8 mouse cellular contexts compared by ENCODE assay signal in genomic region chr11:70431574-70431973, GRCm38 (mm10). TPM values are rescaled to one million over a fixed set of nuclear protein-coding genes. Genes with fewer than 3 reads are reported as not detected.
A peak's percentile ranks its signal among the peaks of the same experiment; 100 is the strongest.
DNase-seq lines count a peak whose midpoint lies in the region; ATAC-seq and TF ChIP-seq lines count a peak whose summit lies in the region.

No protein-coding gene starts in this region.

- TF ChIP-seq POLR2A in cerebellum, adult 2 months (IDR thresholded peaks at IDR 0.05; ENCODE audit: borderline replicate concordance, insufficient read depth, low read length) = no peak

- H3K4me3 ChIP-seq in cerebellum, adult 2 months (replicated peaks; ENCODE audit: insufficient read depth, low read depth, low read length) = no peak overlapping the region
- H3K4me3 ChIP-seq in megakaryocyte, embryonic 14.5 days (replicated peaks) = peak overlapping the region; percentile 92
- H3K4me3 ChIP-seq in limb, embryonic 13.5 days = peak overlapping the region; percentile 77
- peak overlapping the region; percentile 77; the same call in 1 of the 2 replicates for H3K4me3 ChIP-seq in stomach, embryonic 16.5 days (replicated peaks; ENCODE audit: low read length)

- WGBS in cerebellum, adult 2 months = 27% methylated on average over 5 of the region's 5 CpGs
- WGBS in limb, embryonic 13.5 days = 39% methylated on average over 5 of the region's 5 CpGs
- 31% methylated on average over 5 of the region's 5 CpGs for WGBS in stomach, embryonic 16.5 days

- H3K27ac ChIP-seq in cerebellum, adult 2 months (ENCODE audit: insufficient read depth, low read length) = 0 out of 2 replicates have a peak overlapping the region, but pooled peaks have one; percentile 10
- H3K27ac ChIP-seq in limb, embryonic 13.5 days = peak overlapping the region; percentile 79; the same call in 1 of the 2 replicates
- H3K27ac ChIP-seq in stomach, embryonic 16.5 days (ENCODE audit: low read length) = peak overlapping the region; percentile 32

- H3K9ac ChIP-seq in limb, embryonic 13.5 days = peak overlapping the region; percentile 54
- peak overlapping the region; percentile 36; the same call in 1 of the 2 replicates for H3K9ac ChIP-seq in stomach, embryonic 16.5 days (ENCODE audit: low read length)

- no peak for ATAC-seq in megakaryocyte, adult 5-6 weeks (ENCODE audit: poor library complexity, severe bottlenecking)
- ATAC-seq in limb, embryonic 13.5 days (ENCODE audit: low FRiP score, low read depth) = no peak
- ATAC-seq in stomach, embryonic 16.5 days (ENCODE audit: insufficient read depth, low FRiP score) = no peak

- peaks cover 26% of the 10 kb centered on the region for H3K36me3 ChIP-seq in megakaryocyte, embryonic 14.5 days (replicated peaks; ENCODE audit: low read length)
- peaks cover 8% of the 10 kb centered on the region for H3K36me3 ChIP-seq in limb, embryonic 13.5 days
- no peaks in the 10 kb centered on the region for H3K36me3 ChIP-seq in stomach, embryonic 16.5 days (ENCODE audit: control insufficient read depth, insufficient read depth, low read length)

- no peaks in the 10 kb centered on the region for H3K27me3 ChIP-seq in cerebellum, adult 2 months (ENCODE audit: control insufficient read depth, insufficient read depth, low read length)
- no peaks in the 10 kb centered on the region for H3K27me3 ChIP-seq in megakaryocyte, embryonic 14.5 days (replicated peaks)
- H3K27me3 ChIP-seq in limb, embryonic 13.5 days = no peaks in the 10 kb centered on the region
- no peaks in the 10 kb centered on the region for H3K27me3 ChIP-seq in stomach, embryonic 16.5 days (ENCODE audit: control insufficient read depth, insufficient read depth, low read length)

- H3K4me2 ChIP-seq in limb, embryonic 13.5 days (replicated peaks) = peak overlapping the region; percentile 87
- peak overlapping the region; percentile 54 for H3K4me2 ChIP-seq in stomach, embryonic 16.5 days (ENCODE audit: low read depth, low read length)

- no peak for TF ChIP-seq CTCF in cerebellum, adult 2 months (IDR thresholded peaks at IDR 0.05; ENCODE audit: borderline replicate concordance, insufficient read depth, low read depth, low read length)

- H3K4me1 ChIP-seq in cerebellum, adult 2 months (ENCODE audit: control insufficient read depth, insufficient read depth, low read length) = peaks cover 6% of the 10 kb centered on the region
- H3K4me1 ChIP-seq in megakaryocyte, embryonic 14.5 days = peaks cover 49% of the 10 kb centered on the region
- H3K4me1 ChIP-seq in limb, embryonic 13.5 days = peaks cover 26% of the 10 kb centered on the region
- H3K4me1 ChIP-seq in stomach, embryonic 16.5 days (ENCODE audit: control insufficient read depth, insufficient read depth, low read length) = peaks cover 13% of the 10 kb centered on the region

- peak in 1 of 2 experiments; percentile 37 for DNase-seq in cerebellum, adult 2 months
- no peak for DNase-seq in cerebellum, adult 11 months
- DNase-seq in thymus, postnatal 14 days = no peak
- DNase-seq in spleen, adult 12 weeks (ENCODE audit: low spot score) = no peak

- no peaks in the 10 kb centered on the region for H3K9me3 ChIP-seq in megakaryocyte, embryonic 14.5 days
- no peaks in the 10 kb centered on the region for H3K9me3 ChIP-seq in limb, embryonic 13.5 days
- no peaks in the 10 kb centered on the region for H3K9me3 ChIP-seq in stomach, embryonic 16.5 days (replicated peaks; ENCODE audit: control insufficient read depth, low read length)

RNA-seq across cellular contexts. Expression of gene Arrb2, which starts 0.9 kb away (rescaled TPM):
- polyA plus RNA-seq in cerebellum, adult 2 months (2012; rRNA removed) = 70.5 and 79.7 TPM in 2 replicates
- polyA plus RNA-seq in megakaryocyte, embryonic 14.5 days (2012; ENCODE audit: insufficient read depth, low replicate concordance) = 1,596 and 3,155 TPM in 2 replicates
- total RNA-seq in megakaryocyte, adult 5-6 weeks (2015) = 140 and 157 TPM in 2 replicates
- total RNA-seq in megakaryocyte, adult 5-6 weeks (2017) = 125 and 141 TPM in 2 replicates
- 22.8 and 24.1 TPM in 2 replicates for polyA plus RNA-seq in limb, embryonic 13.5 days (2015; fragmentation: Nextera tagmentation; extraction: Ambion mirVana)
- polyA plus RNA-seq in stomach, embryonic 16.5 days (2015; fragmentation: Nextera tagmentation; extraction: Ambion mirVana) = 14.7 and 14.8 TPM in 2 replicates

RNA-seq across cellular contexts. Expression of gene Med11, which starts 20.1 kb away (rescaled TPM):
- 20.4 and 20.5 TPM in 2 replicates for polyA plus RNA-seq in cerebellum, adult 2 months (2012; rRNA removed)
- 47.7 and 52.0 TPM in 2 replicates for polyA plus RNA-seq in megakaryocyte, embryonic 14.5 days (2012; ENCODE audit: insufficient read depth, low replicate concordance)
- 42.2 and 64.0 TPM in 2 replicates for total RNA-seq in megakaryocyte, adult 5-6 weeks (2015)
- 47.8 and 55.3 TPM in 2 replicates for total RNA-seq in megakaryocyte, adult 5-6 weeks (2017)
- 42.4 and 45.9 TPM in 2 replicates for polyA plus RNA-seq in limb, embryonic 13.5 days (2015; fragmentation: Nextera tagmentation; extraction: Ambion mirVana)
- 37.4 and 37.9 TPM in 2 replicates for polyA plus RNA-seq in stomach, embryonic 16.5 days (2015; fragmentation: Nextera tagmentation; extraction: Ambion mirVana)

RNA-seq across cellular contexts. Expression of gene Pelp1, which starts 21.7 kb away (rescaled TPM):
- 18.3 and 20.1 TPM in 2 replicates for polyA plus RNA-seq in cerebellum, adult 2 months (2012; rRNA removed)
- 30.9 and 36.1 TPM in 2 replicates for polyA plus RNA-seq in megakaryocyte, embryonic 14.5 days (2012; ENCODE audit: insufficient read depth, low replicate concordance)
- total RNA-seq in megakaryocyte, adult 5-6 weeks (2015) = 12.1 and 13.2 TPM in 2 replicates
- 5.8 and 7.4 TPM in 2 replicates for total RNA-seq in megakaryocyte, adult 5-6 weeks (2017)
- polyA plus RNA-seq in limb, embryonic 13.5 days (2015; fragmentation: Nextera tagmentation; extraction: Ambion mirVana) = 40.0 and 41.8 TPM in 2 replicates
- 32.0 and 32.2 TPM in 2 replicates for polyA plus RNA-seq in stomach, embryonic 16.5 days (2015; fragmentation: Nextera tagmentation; extraction: Ambion mirVana)

RNA-seq across cellular contexts. Expression of gene Zmynd15, which starts 27.7 kb away (rescaled TPM):
- polyA plus RNA-seq in cerebellum, adult 2 months (2012; rRNA removed) = 0.21 and 0.25 TPM in 2 replicates
- 2.1 and 3.6 TPM in 2 replicates for polyA plus RNA-seq in megakaryocyte, embryonic 14.5 days (2012; ENCODE audit: insufficient read depth, low replicate concordance)
- 0.13 TPM in 1 of 2 replicates, not detected in the other for total RNA-seq in megakaryocyte, adult 5-6 weeks (2015)
- 0.04 TPM in 1 of 2 replicates, not detected in the other for total RNA-seq in megakaryocyte, adult 5-6 weeks (2017)
- 0.62 and 0.75 TPM in 2 replicates for polyA plus RNA-seq in limb, embryonic 13.5 days (2015; fragmentation: Nextera tagmentation; extraction: Ambion mirVana)
- polyA plus RNA-seq in stomach, embryonic 16.5 days (2015; fragmentation: Nextera tagmentation; extraction: Ambion mirVana) = 0.45 and 0.97 TPM in 2 replicates

RNA-seq across cellular contexts. Expression of gene Cxcl16, which starts 28.2 kb away (rescaled TPM):
- 1.8 and 2.6 TPM in 2 replicates for polyA plus RNA-seq in cerebellum, adult 2 months (2012; rRNA removed)
- 1.4 and 23.1 TPM in 2 replicates for polyA plus RNA-seq in megakaryocyte, embryonic 14.5 days (2012; ENCODE audit: insufficient read depth, low replicate concordance)
- 0.84 and 1.9 TPM in 2 replicates for total RNA-seq in megakaryocyte, adult 5-6 weeks (2015)
- 1.2 and 1.7 TPM in 2 replicates for total RNA-seq in megakaryocyte, adult 5-6 weeks (2017)
- polyA plus RNA-seq in limb, embryonic 13.5 days (2015; fragmentation: Nextera tagmentation; extraction: Ambion mirVana) = 2.7 and 3.9 TPM in 2 replicates
- 9.0 and 10.5 TPM in 2 replicates for polyA plus RNA-seq in stomach, embryonic 16.5 days (2015; fragmentation: Nextera tagmentation; extraction: Ambion mirVana)

Comparison
In these comparisons a context has a peak if more than half of its experiments do, and no peak if none do; other contexts are left out.
1. H3K27ac ChIP-seq: peak in every context shown above with its lines; median percentile 79 in limb, embryonic 13.5 days; 32 in stomach, embryonic 16.5 days; 10 in cerebellum, adult 2 months.
2. RNA of gene Arrb2, which starts 0.9 kb away (polyA plus RNA-seq): 1,596 to 3,155 TPM in megakaryocyte, embryonic 14.5 days; 70.5 to 79.7 TPM in cerebellum, adult 2 months, 22.8 to 24.1 TPM in limb, embryonic 13.5 days and 14.7 to 14.8 TPM in stomach, embryonic 16.5 days; every median in the first group is over 10 times any median in the second.